Mouse (Mus musculus): ENCODE measurements around the gene B4galt4. TPM values are rescaled to one million over a fixed set of nuclear protein-coding genes. Genes with fewer than 3 reads are reported as not detected.

The B4galt4 gene
- polyA plus RNA-seq, 1 experiment, result not detected

- H3K4me1 ChIP-seq (ENCODE audit: control insufficient read depth, insufficient read depth, low read length), result no peaks in the 10 kb centered on the region
- H3K27ac ChIP-seq (ENCODE audit: insufficient read depth, low read depth, low read length), result no peak overlapping the region
- WGBS, result 90% methylated on average over 10 of the region's 10 CpGs
Observed at GRCm38 (mm10) chr16:38743941-38744673, 2.0 kb downstream of the B4galt4 start.

GRCm38 (mm10) chr16:38750803-38751202 lies 8.7 kb downstream of the B4galt4 start:
- WGBS, result 90% methylated on average over 6 of the region's 6 CpGs
- Histone ChIP-seq H3K27ac (ENCODE audit: insufficient read depth, low read depth, low read length) (no peak overlapping the region), H3K4me1 (ENCODE audit: control insufficient read depth, insufficient read depth, low read length) (no peaks in the 10 kb centered on the region), H3K4me3 (ENCODE audit: insufficient read depth, low read depth, low read length) (no peak overlapping the region)
- TF ChIP-seq POLR2A (IDR thresholded peaks at IDR 0.05; ENCODE audit: insufficient read depth, low read depth, low read length) (no peak), CTCF (IDR thresholded peaks at IDR 0.05; ENCODE audit: insufficient read depth, low read depth, low read length) (no peak)

More at GRCm38 (mm10) chr16:38743941-38744673, 2.0 kb downstream of the B4galt4 start:
- TF ChIP-seq CTCF (IDR thresholded peaks at IDR 0.05; ENCODE audit: insufficient read depth, low read depth, low read length) (no peak), POLR2A (IDR thresholded peaks at IDR 0.05; ENCODE audit: insufficient read depth, low read depth, low read length) (no peak)
- no peak overlapping the region for H3K4me3 ChIP-seq (ENCODE audit: insufficient read depth, low read depth, low read length)

GRCm38 (mm10) chr16:38753631-38754030 lies 11.6 kb downstream of the B4galt4 start:
- TF ChIP-seq POLR2A (IDR thresholded peaks at IDR 0.05; ENCODE audit: insufficient read depth, low read depth, low read length) (no peak), CTCF (IDR thresholded peaks at IDR 0.05; ENCODE audit: insufficient read depth, low read depth, low read length) (no peak)

GRCm38 (mm10) chr16:38755452-38756176 lies 13.6 kb downstream of the B4galt4 start:
- Histone ChIP-seq H3K4me3 (ENCODE audit: insufficient read depth, low read depth, low read length) (no peak overlapping the region), H3K27ac (ENCODE audit: insufficient read depth, low read depth, low read length) (no peak overlapping the region), H3K4me1 (ENCODE audit: control insufficient read depth, insufficient read depth, low read length) (no peaks in the 10 kb centered on the region)
- WGBS, result 64% methylated on average over 7 of the region's 7 CpGs
- TF ChIP-seq CTCF (IDR thresholded peaks at IDR 0.05; ENCODE audit: insufficient read depth, low read depth, low read length) (no peak), POLR2A (IDR thresholded peaks at IDR 0.05; ENCODE audit: insufficient read depth, low read depth, low read length) (no peak)

More at GRCm38 (mm10) chr16:38753631-38754030, 11.6 kb downstream of the B4galt4 start:
- WGBS, result 62% methylated on average over 11 of the region's 11 CpGs
- Histone ChIP-seq H3K27ac (ENCODE audit: insufficient read depth, low read depth, low read length) (no peak overlapping the region), H3K4me3 (ENCODE audit: insufficient read depth, low read depth, low read length) (no peak overlapping the region), H3K4me1 (ENCODE audit: control insufficient read depth, insufficient read depth, low read length) (no peaks in the 10 kb centered on the region)

GRCm38 (mm10) chr16:38756177-38756503 lies 14.1 kb downstream of the B4galt4 start:
- WGBS, result 31% methylated on average over 5 of the region's 5 CpGs
- H3K4me1 ChIP-seq (ENCODE audit: control insufficient read depth, insufficient read depth, low read length), result no peaks in the 10 kb centered on the region
- H3K27ac ChIP-seq (ENCODE audit: insufficient read depth, low read depth, low read length), result no peak overlapping the region
- H3K4me3 ChIP-seq (ENCODE audit: insufficient read depth, low read depth, low read length), result no peak overlapping the region
- no peak for TF ChIP-seq CTCF (IDR thresholded peaks at IDR 0.05; ENCODE audit: insufficient read depth, low read depth, low read length)
- no peak for TF ChIP-seq POLR2A (IDR thresholded peaks at IDR 0.05; ENCODE audit: insufficient read depth, low read depth, low read length)

DNA sequence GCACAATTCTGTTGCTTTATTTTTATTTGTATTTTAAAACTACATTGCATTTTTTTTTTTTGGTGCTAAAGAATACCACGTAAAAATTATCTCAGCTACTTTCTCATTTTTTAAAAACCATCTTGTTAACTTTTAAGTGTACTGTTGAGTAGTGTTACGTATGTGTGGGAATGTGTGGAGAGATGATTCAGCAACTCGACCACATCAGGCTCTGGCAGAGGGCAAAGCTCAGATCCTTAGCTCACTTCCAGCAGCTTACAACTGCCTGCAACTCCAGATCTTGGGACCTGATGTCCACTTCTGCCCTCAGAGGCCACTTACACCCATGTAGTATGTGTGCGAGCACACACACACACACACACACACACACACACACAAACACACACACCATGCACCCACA lies 14.5 kb downstream of the B4galt4 start:
- no peak overlapping the region for H3K27ac ChIP-seq (ENCODE audit: insufficient read depth, low read depth, low read length)
- no peaks in the 10 kb centered on the region for H3K4me1 ChIP-seq (ENCODE audit: control insufficient read depth, insufficient read depth, low read length)
- WGBS, result 57% methylated on average over 4 of the region's 4 CpGs
- no peak overlapping the region for H3K4me3 ChIP-seq (ENCODE audit: insufficient read depth, low read depth, low read length)
- TF ChIP-seq POLR2A (IDR thresholded peaks at IDR 0.05; ENCODE audit: insufficient read depth, low read depth, low read length), result no peak
- TF ChIP-seq CTCF (IDR thresholded peaks at IDR 0.05; ENCODE audit: insufficient read depth, low read depth, low read length), result no peak

DNA sequence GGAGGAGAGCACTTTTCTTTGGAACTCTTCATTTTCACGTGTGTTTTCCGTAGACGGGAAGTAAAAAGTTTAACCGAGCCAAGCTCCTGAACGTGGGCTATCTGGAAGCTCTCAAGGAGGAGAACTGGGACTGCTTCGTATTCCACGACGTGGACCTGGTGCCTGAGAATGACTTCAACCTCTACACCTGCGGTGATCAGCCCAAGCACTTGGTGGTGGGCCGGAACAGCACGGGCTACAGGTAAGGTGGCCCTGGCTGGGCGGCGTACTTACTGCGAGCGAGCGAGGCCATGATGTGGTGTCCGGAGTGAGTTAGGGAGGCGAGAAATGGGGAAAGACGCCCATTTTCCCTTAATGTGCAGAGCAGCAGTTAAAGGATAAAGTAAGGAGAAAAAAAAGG lies 15.6 kb downstream of the B4galt4 start:
- Histone ChIP-seq H3K4me1 (ENCODE audit: control insufficient read depth, insufficient read depth, low read length) (no peaks in the 10 kb centered on the region), H3K27ac (ENCODE audit: insufficient read depth, low read depth, low read length) (no peak overlapping the region), H3K4me3 (ENCODE audit: insufficient read depth, low read depth, low read length) (no peak overlapping the region)
- TF ChIP-seq POLR2A (IDR thresholded peaks at IDR 0.05; ENCODE audit: insufficient read depth, low read depth, low read length), result no peak
- WGBS, result 97% methylated on average over 19 of the region's 19 CpGs

DNA sequence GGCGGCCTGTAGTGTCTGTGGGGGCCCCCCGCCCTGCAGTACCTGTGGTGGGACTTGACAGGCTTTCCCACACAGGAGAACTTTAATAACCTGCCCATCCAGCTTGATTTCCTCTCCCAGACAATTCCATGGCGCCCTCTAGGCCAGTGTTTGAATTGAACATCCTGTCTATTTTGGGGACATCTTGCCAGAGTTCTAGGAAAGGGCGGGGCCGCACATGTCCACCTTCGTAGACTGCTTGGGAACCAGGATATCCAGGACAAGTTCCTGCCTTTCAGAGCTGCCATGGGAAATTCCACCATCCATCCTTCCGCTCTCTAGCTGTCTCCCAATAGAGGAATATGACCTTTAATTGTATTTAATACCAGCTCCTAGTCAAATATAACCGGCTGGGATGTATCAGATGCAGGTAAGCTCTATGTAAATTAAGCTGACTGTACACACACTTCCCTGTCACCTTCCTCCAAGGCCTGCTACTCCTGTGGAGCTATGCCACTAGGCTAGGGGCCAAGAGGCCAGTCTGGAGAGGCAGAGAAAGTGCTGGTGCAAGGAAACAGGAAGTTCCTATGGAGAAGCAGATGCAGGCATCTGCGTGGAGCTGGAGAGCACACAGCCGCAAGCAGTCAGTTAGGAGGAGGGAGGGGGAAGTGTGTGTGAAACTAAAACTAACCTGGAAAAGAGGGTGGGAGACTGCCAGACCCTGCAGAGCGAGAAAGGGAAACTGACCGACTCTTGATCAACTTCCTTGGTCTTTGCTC lies 16.2 kb downstream of the B4galt4 start:
- 89% methylated on average over 12 of the region's 12 CpGs for WGBS
- TF ChIP-seq POLR2A (IDR thresholded peaks at IDR 0.05; ENCODE audit: insufficient read depth, low read depth, low read length), result no peak
- TF ChIP-seq CTCF (IDR thresholded peaks at IDR 0.05; ENCODE audit: insufficient read depth, low read depth, low read length), result no peak

DNA sequence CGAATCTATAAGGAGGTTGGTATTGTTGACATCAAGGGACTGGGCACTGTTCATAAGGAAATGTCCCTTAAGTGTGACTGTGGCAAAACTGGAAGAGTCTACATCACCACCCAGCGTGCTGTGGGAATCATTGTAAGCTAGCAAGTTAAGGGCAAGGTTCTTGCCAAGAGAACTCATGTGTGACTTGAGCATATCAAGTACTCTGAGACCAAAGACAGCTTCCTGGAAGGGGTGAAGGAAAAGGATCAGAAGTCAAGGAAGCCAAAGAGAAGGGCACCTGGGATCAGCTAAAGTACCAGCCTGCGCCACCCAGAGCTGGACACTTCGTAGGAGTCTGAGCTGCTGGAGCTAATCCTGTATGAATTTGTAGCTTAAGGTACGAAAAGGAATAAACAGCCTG lies 18.2 kb downstream of the B4galt4 start:
- Histone ChIP-seq H3K4me3 (ENCODE audit: insufficient read depth, low read depth, low read length) (no peak overlapping the region), H3K27ac (ENCODE audit: insufficient read depth, low read depth, low read length) (no peak overlapping the region), H3K4me1 (ENCODE audit: control insufficient read depth, insufficient read depth, low read length) (no peaks in the 10 kb centered on the region)
- WGBS, result 95% methylated on average over 5 of the region's 5 CpGs
- TF ChIP-seq POLR2A (IDR thresholded peaks at IDR 0.05; ENCODE audit: insufficient read depth, low read depth, low read length) (no peak), CTCF (IDR thresholded peaks at IDR 0.05; ENCODE audit: insufficient read depth, low read depth, low read length) (no peak)

More for the DNA sequence above, 16.2 kb downstream of the B4galt4 start:
- Histone ChIP-seq H3K4me3 (ENCODE audit: insufficient read depth, low read depth, low read length) (no peak overlapping the region), H3K27ac (ENCODE audit: insufficient read depth, low read depth, low read length) (no peak overlapping the region), H3K4me1 (ENCODE audit: control insufficient read depth, insufficient read depth, low read length) (no peaks in the 10 kb centered on the region)

All from olfactory bulb, adult 2 months (tissue).